Mouse (Mus musculus): Measurements from ENCODE around the gene Ppp1r27.
"Not testable (repeated sequence)": the region's sequence is repeated elsewhere in the genome, so short reads cannot be mapped to it uniquely, and the experiment has no call there.

The Ppp1r27 gene

DNA sequence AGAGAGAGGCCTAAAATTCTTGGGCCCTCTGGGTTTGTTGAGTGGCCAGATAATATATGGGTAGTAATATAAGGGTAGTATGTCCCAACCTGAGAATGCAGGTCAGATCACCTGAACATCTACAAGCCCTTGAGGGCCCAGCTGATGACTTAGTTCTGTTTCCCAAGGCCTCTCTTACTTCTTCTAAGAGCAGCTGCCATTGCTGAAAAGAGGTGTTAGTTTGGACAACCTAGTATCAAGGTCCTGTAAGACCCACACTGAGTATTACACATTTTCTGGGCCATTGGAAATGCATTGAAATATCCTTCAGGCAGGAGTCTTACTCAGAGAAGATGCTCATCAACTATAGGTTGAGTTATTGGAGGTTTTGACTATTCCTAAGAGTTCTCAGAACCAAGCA lies 25.0 kb upstream of the Ppp1r27 start:
- DNase-seq (ENCODE audit: low spot score), result no peak

DNA sequence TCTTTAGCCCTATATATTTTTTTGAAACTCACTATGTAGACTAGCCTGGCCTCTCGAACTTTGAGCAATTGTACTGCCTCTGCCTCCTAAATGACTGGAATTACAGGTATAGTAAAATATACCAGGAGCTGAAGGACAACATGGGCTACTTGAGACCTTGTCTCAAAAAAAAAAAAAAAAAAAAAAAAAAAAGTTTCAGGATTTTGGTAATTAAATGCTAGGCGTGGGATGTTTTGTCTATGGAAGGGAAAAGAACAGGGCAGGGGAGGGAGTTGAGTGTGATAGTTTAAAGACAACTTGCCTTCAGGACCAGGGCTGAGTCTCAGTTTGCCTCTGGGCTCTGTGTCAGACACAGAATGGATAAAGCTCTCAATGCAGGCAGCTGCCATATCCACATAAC lies 24.1 kb upstream of the Ppp1r27 start:
- DNase-seq (ENCODE audit: low spot score), result no peak

DNA sequence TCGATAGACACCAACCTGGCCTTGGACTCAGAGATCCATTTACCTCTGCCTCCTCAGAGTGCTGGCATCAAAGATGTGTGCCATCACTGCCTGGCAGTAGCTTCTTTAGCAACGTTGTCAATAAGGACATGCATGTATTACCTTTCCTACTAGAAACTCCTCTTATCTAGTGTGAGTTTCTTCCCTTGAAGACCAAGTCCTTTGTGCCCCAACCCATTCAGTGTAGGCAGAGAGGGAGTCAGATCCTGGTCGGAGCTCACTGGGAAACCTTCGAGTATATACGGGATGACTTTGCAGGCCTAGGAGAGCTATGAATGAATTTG lies 23.3 kb upstream of the Ppp1r27 start:
- no peak for DNase-seq (ENCODE audit: low spot score)

DNA sequence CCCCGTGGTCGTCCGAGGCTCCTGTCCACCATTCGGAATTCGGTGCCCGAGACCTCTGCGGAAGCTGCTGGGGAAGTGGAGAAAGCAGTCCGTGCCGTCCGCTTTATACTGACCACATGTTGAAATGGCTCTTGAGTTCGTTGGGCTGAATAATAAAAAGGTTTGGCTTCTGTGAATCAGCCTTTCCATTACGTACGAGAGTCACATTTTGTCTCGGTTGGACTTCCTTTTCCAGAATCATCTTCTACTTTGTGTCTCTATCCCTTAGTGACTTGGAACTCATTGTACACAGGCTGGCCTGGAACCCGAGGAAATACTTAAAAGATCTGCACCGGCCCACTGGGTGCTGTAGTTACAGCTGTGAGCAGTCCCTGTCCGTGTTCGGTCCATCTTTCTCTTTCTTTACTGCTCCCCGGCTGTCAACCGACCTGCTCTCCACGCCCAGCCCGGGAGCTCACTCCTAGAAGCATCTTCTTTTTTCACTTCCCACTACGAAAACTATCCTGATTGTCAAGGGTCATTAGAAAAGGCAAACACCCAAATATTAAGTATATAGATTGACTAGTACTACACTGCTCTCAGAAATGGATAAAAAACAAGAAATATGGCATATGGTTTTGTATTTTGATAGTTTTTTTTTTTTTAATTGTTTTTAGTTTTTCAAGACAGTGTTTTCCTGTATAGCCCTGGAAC lies 22.8 kb upstream of the Ppp1r27 start:
- no peak for DNase-seq (ENCODE audit: low spot score)

DNA sequence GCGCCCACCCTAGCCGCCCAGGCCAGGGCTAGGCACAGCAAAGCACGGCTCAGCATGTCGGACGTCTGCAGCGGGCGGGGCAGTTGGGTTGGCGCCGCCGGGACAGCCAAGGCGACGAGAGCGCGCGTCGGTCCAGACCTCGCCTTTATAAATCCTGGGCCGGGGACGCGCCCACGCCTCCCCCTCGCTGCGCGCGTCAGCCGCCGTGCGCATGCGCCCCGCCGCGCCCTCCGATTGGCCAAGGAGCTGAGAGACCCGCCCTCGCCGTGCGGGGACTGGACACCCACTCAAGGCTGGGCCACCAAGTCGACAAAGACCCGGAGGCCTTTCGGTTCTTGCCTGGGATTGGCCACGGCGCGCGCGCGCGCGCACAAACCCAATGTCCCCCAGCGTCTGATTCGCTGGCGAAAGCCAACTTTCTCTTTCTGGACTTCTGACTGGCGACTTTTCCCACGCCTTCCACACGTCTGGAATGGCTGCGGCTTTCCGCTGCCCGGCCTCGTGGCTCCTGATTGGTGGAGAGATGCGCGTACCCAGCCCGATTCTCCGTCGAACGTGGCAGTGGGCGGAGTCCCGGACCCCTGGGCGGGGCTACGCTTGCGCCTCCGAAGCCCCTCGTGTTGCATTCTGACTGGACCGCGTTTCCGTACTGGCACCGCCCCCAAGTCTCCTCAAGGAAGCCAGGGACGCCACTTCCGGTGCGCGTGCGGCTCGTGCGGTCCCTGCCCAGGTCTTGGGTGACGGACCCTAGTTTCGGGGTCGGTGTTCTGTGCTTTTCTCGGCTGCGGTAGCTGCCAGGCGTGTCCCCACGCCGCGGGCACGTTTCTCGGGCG lies 22.0 kb upstream of the Ppp1r27 start, which contains the start of gene P4hb:
Gene P4hb (minus strand): TSS at position 502 of the 833 bp plus-strand sequence.
- peak; percentile 100 for DNase-seq (ENCODE audit: low spot score)

DNA sequence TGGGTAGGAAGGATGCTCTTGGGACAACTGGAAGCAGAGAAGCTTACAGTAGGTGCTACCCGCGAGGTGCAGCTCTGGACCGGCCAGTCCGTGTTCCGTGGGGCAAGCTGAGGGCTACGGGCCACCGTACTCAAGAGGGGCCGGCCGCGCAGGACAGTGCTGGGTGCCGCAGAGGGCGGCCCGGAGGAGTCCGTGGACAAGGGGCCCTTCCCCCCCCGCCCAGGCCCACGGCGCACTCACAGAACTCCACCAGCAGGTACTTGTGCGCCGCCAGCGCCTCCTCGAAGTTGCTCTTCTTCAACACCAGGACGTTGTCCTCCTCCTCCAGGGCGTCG lies 21.5 kb upstream of the Ppp1r27 start:
- no peak for DNase-seq (ENCODE audit: low spot score)

DNA sequence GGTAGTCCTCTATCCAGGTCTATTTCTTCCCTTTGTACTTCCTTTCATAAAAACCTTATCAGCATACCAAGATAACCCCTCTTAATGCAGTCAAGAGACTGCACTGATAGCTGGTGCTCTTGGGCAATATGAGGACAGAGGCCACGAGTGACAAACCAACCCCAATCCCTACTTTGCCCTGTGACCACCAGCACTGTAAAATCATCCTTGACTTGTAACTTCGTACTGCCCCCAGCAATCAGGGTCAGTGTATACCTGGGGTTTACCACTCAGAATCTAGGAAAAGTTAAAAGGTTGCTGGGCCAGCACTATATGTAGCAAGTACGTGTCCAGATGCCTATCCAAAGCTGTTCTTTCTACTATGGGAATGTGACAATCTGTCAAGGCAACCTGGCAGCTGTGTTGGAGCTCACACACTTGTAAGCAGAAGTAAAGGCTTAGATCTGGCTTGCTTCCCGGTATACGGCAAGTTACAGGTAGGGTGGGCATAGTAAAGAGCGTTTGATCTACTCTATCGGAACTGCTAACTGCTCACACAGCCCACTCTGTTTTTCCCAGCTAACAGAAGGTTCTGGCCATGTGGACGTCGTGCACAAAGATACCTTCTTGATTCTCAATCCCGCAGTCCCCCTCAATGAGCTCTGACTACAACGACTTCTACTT lies 21.0 kb upstream of the Ppp1r27 start:
- DNase-seq (ENCODE audit: low spot score), result no peak

DNA sequence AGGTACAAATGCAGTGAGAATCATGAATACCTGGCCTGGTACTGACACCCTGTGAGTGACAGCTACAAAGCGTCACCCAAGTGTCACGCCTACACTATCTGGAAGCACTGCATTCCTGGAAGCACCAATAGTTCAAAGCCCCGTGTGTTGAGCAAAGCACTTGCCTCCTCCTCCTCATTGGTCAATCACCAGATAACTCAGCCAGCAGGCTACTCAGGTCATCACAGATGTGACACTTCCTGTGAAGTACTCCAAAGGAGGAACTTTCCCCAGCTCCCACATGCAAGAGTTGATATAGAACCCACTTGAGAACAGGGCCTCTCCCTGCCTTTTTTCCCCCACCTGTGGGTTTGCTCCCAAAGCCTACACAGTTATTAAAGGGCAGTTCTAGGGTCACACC lies 20.2 kb upstream of the Ppp1r27 start:
- DNase-seq (ENCODE audit: low spot score), result peak; percentile 79

DNA sequence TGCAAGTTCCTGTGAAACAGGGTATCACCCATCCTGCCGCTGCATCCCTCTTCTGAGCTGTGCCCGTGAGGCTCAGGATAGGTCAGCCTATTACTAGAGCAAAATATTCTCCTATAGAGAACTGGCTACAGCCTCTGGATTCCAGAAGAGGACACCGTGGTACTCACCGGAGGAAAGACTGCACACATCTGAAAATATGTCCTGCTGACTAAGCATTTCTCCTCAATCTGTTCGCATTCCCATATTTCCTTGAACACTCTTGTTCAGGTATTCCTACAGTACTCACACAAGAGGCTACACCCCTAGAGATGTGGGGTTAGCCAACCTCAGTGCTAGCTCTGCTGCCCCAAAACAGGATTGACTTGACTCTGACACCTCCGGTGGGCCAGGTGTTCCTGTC lies 17.4 kb upstream of the Ppp1r27 start:
- DNase-seq (ENCODE audit: low spot score), result no peak

DNA sequence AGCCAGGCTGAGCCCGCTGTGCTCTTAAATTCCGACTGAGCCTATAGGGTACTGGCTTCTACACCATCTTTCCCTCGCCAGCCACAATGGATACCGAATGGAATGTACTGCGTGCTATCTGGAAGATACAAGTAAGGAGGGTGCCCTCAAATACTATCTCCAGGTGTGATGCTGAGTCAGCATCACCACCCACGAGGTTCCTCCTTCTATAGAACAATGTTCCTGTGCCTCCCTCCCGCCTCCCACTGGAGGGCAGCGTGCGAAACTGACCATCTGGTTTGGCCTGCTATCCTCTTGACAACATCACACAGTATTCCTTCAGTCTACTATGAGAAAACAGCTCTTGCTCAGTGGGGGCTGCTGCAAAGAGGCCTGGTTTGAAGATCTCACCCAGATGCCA lies 14.2 kb upstream of the Ppp1r27 start:
- no peak for DNase-seq (ENCODE audit: low spot score)

DNA sequence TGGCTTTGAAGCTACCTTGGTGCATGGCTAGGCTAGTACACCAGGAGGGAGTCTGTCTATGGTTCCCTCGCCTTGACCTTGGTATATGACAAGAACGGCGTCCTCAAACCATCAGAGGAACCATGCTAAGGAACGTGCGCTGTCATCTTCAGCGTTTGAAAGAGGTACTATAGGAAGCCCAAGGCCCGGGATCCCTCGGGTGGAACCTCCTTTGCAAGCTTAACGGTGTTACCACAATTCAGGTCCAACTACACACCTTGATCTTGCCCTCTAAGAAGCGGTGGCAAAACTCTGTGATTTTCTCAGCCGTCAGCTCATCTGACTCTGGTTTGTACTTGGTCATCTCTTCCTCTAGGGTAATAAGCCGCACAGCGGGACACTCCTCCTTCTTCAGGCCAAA lies 12.0 kb upstream of the Ppp1r27 start:
- no peak for DNase-seq (ENCODE audit: low spot score)

DNA sequence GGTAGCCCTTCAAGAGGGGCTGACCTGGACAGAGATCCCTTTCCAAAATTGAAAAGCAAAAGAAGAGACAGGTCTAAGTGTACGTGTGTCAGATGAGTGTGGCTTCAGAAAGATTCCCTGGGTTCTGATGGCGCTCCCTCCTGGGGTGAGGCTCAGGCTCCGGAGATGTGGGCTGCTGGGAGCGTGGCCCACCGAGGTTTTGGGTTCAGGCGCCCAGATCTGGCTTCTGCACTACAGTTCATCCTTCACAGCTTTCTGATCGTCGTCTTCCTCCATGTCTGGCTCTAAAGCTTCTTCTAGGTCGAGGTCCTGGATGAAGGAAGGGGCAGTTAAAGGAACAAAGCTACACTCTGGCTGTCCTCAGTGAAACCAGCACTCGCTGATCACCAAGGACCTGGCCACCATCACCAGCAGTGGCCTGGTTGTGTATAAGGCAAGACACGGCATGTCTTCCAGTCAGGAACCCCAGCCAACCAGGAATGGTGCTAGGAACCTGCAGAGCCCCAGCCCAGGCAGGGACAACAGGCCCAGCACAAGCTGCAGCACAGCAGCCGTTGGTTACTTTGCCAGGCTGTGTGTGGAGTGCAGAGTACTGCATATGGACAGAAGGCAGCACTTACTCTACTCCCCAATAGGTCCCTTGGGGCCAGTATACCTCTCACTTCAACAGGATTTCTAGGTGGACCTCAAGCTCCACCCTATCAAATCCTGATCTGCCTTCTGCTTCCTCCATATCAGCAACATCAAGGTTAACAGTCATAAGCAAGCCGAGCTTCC lies 10.2 kb upstream of the Ppp1r27 start:
- DNase-seq (ENCODE audit: low spot score), result no peak

DNA sequence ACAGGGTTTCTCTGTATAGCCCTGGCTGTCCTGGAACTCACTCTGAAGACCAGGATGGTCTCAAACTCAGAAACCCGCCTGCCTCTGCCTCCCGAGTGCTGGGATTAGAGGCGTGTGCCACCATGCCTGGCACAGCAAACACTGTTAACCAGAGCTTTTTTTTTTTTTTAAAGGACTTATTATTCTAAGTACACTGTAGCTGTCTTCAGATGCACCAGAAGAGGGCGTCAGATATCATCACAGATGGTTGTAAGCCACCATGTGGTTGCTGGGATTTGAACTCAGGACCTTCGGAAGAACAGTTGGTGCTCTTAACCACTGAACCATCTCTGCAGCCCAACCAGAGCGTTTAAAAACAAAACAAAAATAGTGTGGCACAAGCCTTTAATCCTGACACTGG lies 7.9 kb upstream of the Ppp1r27 start:
- DNase-seq (ENCODE audit: low spot score), result not testable (repeated sequence)

DNA sequence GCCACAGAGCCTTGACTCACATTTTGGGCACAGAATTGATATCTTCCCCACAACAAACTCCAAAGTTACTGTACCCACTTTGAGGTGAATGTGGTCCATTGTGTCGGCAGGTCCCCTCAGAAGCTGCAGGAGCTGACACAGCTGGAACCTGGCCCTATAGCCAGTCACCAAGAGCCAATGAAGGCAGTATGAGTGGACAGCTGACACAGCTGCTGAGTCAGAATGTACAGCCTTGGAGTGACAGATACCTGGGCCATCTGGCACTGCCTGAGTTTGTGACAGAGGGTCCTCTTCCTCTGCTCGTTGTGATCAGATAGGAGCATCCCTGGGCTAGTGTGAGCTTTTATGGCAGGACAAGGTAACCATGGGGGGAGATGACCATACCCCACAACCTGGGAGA lies 4.3 kb upstream of the Ppp1r27 start:
- DNase-seq (ENCODE audit: low spot score), result peak; percentile 39

DNA sequence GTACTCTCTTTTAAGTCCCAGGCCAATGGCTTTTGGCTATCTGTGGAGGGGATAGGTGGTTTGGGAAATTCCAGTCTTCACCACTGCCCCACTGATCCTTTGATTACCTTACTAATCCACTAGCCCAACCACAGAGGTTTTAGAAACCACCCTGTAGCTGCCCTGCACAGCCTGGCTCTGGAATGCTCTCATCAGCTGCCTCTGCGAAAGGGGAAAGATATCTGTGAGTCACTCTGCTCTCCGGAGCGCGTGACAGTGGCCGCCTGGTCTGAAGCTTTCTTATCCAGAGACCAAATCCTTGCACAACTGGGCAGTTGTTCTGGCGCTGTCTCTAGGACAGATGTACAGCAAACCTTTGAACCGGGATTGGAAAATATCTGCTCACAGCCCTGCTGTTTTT lies 3.9 kb upstream of the Ppp1r27 start:
- DNase-seq (ENCODE audit: low spot score), result peak; percentile 79

DNA sequence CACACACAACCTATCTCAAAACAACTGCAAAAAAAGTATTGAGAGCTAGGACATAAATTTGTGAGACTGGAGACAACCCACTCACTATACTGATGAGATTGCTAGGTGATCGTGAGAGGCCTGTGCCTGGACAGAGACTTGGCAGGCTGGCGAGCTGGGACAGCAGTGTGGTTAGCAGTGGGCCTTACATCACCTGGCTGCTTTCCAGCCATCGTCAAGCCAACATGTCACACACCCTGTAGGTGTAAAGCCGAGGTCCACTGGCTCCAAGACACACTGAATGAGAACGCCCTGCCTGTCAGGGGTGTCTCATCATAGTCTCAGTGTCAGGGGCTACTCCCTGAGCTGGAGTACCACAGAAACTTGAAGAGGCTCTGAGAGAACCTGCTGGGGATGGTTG lies 1.8 kb upstream of the Ppp1r27 start:
- no peak for DNase-seq (ENCODE audit: low spot score)

DNA sequence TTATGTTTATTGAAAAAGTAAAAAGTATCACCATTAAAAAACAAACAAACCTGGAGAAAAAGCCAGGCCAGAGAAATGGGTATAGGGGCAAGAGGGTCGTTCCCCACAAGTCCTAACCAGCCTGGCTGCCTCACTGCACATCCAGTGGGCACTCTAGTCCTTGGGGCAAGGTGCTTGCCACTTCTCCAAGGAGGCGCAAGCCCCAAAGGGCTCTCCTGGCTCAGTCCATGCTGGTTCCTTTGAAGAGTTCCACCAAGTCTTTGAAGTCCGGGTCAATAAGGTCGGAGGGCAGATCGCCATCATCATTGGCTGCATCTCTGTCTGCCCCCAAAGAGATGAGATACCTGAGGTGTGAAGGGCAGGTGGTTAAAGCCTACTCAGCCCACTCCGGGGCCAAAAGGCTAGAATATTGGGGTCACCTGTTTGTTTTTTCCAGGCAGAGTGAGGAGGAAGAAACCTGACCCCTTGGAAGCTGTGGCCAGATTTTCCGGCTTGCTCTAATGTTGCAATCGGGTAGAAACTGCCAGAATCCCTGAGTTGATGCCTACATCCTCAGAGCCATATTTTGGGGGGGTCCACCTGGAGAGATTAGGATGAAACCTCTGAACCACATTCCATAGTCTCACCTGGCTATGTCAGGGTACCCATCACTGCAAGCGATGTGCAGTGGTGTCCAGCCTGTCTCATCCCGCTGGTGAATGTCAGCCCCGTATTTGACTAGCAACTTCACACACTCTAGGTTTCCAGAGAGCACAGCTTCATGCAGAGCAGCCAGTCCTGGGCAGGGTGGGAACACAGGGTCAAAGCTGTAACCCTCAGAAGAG lies 734 bp downstream of the Ppp1r27 start:
- DNase-seq (ENCODE audit: low spot score), result no peak

DNA sequence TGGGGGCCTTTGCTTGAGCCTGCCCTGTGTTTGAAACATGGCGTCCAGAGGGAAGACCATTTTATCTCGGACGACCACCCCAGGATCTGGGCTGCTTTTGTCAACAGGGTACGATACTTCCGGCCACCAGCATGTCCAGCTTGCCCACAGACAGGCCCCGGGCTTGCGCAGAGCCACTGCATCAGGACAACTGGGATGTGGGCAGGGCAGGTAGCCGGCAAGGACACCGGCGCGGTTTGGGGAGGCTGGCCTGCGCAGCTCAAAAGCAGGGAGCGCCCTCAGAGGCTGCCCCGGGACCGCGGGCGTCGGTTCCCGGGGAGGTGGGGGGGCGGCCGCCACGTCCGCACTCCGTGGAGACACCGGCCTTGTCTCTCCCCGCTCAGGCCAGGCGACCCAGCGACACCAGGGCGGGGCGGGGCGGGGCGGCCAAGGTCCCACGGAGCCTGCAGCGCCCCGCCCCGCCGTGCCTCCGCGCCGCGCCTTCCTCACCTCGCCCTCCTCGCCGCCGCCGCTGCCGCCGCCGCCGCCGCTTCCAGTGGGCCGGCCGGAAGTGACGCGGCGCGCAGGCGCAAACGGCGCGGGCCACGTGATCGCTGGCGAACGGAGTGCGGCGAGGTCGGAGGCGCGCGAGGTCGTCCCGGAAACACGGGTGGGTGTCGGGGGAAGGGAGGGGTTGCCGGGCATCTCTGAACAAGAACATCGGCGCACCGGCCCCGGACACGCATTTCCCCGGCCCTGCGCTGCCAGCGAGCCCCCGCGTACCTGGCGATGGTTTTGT lies 1.6 kb downstream of the Ppp1r27 start, which contains the start of gene Mcrip1:
Gene Mcrip1 (minus strand): TSS at position 560 of the 778 bp plus-strand sequence.
- peak; percentile 87 for DNase-seq (ENCODE audit: low spot score)

DNA sequence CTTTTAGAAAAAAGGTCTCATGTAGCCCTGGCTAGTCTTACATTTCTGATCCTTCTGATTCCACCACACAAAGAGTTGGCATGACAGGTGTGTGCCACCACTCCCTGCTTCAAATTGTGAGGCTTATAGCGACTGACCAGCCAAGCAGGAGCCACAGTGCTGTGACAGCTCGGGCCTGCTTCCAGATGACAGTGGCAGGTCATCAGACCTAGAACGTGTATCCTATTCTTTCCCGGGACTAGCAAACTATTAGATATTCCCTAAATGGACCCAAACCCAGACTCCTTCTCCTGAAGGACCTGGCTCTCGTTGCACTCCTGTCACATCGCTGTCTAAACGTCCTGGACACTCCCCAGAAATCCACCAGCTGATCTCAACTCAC lies 2.2 kb downstream of the Ppp1r27 start:
- no peak for DNase-seq (ENCODE audit: low spot score)

DNA sequence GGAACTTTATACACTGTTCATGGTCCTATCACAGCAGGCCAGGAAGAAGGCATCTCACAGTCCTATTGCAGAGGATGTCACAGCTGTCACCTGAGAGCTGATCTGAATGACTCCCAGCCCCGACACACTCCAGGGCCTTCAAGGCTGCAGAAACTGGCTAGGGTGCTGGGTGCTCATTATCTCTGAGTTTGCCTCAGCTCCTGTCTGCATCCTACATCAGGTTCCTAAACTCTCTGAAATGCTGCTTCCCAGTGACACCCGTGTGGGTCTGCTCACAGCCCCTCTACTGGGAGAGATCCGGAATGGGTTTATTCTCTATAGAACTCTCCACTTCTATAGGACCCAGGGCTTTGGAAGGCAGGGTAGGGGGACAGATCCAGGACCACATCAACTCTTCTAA lies 2.7 kb downstream of the Ppp1r27 start:
- DNase-seq (ENCODE audit: low spot score), result no peak

DNA sequence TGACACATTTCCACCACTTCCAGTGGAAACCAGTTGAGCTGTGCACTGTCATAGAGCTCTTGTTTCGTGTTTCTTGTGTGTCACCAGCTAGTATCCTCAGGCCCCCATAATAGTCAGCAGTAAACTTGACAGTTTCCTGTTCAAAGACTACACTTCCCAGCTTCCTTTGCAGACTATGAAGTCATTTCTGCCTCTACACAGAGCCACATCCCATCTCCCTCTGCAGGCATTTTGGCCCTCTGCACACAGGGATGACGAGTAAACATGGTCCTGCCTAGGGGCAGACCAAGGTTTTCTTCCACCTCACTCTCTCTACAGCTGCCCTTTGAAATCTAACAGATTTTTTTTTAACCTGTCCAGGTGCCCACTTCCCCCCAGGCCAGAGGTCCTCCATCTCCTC lies 3.5 kb downstream of the Ppp1r27 start:
- DNase-seq (ENCODE audit: low spot score), result no peak
